Mouse (Mus musculus) thymus, adult 18-20 months (tissue): ENCODE measurements around the gene Gm28230.

ENCODE experiments used
- DNase-seq, 2 experiments: peaks; one replicate each; pipeline ENCODE4 v3.0.0; 2022; ENCODE audit warnings: mixed read lengths in 2 of 2

Gene Gm28230

GRCm38 (mm10) chr2:74704393-74704998 is 22.0 kb upstream of the Gm28230 start, which contains the start of gene Hoxd8:
Gene Hoxd8 (plus strand): TSS chr2:74704615.
- DNase-seq = no peak

GRCm38 (mm10) chr2:74704999-74705466 is 21.5 kb upstream of the Gm28230 start:
- no peak for DNase-seq

DNA sequence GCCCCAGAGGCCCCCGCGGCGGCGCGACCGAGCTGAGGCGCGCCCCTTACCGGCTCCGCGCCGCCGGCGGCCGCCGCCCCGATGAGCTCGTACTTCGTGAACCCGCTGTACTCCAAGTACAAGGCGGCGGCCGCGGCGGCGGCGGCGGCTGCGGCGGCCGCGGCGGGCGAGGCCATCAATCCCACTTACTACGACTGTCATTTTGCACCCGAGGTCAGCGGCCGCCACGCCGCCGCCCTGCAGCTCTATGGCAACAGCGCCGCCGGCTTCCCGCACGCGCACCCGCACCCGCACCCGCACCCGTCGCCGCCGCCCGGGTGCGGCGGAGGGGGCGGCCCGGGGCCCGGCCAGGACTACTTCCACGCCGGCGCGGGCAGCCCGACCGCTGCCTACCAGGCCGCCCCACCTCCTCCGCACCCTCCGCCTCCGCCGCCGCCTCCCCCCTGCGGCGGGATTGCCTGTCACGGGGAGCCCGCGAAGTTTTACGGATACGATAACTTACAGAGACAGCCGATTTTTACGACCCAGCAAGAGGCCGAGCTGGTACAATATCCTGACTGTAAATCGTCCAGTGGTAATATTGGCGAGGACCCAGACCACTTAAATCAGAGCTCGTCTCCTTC is 20.9 kb upstream of the Gm28230 start:
- DNase-seq = no peak

DNA sequence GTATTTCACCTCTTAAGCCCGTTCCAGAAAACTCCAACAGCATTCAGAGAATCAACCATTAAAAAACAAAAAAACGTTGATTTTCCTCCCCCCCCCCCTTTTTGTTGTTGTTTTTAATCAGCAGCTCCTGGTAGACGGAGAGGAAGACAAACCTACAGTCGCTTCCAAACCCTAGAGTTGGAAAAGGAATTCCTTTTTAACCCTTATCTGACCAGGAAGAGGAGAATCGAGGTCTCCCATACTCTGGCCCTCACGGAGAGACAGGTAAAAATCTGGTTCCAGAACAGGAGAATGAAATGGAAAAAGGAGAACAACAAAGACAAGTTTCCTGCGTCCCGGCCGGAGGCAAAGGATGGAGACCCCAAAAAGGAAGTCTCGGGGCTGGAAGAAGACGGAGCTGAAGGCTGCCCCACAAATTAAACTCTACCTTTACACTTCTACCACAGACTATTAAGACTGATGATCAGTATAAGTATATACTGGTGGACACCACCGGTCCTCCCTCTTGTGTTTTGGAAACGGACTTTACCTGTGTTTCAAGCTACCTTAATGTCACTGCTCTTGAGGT is 20.1 kb upstream of the Gm28230 start:
- no peak for DNase-seq

DNA sequence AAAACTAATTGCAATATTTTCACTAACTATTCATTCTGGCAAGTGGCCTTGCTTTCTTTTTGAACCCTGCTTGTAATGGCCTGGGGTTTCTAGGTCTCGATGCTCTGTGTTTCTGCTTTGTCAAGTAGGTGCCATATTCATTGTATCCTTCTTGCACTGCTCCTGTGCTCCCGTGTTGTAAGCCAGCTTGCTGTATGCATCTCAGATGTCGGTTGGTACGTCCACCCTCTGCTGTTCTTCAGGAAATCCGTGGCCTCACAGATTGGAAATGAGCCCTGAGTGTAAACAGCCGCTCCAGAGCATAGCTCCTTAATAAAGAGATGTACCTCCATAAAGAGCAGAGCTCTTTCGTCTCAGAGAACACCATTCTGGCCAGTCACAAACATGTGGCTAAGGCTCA is 18.9 kb upstream of the Gm28230 start:
- no peak for DNase-seq

DNA sequence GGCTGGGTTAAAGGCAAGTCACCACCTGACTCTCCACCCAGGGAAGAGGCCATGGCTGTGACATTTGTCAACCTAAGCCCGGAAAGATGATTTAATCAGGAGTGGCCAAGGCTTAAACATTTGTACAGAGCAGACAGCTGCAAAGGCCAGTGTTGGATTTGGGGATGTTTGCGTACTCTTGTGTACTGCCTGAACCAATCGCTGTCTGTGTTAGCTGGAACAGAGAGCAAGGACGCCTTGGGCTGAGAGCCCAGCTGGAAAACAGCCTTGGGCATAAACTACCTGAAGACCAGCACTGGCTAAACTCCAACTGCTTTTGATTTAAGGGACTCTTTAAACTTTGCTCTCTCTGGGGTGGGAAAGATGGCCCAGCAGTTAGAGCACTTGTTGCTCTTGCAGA is 17.9 kb upstream of the Gm28230 start:
- DNase-seq = no peak

GRCm38 (mm10) chr2:74709465-74710419 is 16.8 kb upstream of the Gm28230 start:
- DNase-seq = no peak

- no peak for DNase-seq
Observed at GRCm38 (mm10) chr2:74710929-74711543, 15.5 kb upstream of the Gm28230 start.

DNA sequence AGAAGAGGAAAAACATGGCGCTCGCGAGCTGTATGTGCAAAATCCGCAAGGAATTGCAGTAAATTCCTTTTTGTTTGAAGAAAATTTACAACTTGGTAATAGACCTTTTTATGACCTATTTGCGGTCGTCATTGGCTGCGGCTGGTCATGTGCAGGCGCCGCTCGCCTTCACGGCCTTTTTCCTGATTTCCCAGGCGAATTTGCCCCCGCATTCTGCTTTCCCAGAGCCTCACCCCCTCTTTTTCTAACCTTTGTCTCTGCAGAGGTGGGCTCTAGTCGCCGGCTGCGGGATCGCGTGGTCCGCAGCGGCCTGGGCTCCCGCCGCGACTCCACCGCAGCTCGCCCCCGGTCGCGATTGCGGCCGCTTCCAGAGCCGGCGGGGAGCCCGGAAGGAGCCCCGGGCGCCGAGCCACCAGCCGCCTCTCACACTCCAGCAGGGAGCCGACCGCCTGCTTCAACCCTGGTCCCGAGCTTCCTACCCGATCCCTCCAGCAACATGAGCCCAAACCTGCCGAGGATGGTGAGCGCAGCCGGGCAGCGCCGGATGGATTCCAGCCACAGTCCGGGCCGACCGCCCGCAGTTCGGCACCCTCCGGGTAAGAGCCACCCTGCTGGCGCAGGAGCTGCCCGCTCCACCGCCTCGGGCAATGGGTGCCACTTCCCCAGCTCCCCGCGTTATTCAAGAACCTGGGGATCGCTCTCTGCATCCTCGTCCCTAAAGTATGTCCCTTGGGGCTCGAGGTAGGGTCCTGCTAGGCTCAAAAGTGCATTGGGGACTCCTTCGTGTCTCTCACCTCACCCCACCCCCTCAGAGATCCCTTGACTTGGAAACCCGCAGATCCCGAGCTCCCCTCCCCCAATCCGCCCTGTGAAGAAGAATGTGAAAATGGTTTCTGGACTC is 14.6 kb upstream of the Gm28230 start, which contains the start of the genes Hoxd3 and Hoxd4:
Gene Hoxd3, plus strand, starts transcription at position 207 of the 901 bp plus-strand sequence.
Gene Hoxd4, plus strand, starts transcription at position 209 of the 901 bp plus-strand sequence.
- no peak for DNase-seq

DNA sequence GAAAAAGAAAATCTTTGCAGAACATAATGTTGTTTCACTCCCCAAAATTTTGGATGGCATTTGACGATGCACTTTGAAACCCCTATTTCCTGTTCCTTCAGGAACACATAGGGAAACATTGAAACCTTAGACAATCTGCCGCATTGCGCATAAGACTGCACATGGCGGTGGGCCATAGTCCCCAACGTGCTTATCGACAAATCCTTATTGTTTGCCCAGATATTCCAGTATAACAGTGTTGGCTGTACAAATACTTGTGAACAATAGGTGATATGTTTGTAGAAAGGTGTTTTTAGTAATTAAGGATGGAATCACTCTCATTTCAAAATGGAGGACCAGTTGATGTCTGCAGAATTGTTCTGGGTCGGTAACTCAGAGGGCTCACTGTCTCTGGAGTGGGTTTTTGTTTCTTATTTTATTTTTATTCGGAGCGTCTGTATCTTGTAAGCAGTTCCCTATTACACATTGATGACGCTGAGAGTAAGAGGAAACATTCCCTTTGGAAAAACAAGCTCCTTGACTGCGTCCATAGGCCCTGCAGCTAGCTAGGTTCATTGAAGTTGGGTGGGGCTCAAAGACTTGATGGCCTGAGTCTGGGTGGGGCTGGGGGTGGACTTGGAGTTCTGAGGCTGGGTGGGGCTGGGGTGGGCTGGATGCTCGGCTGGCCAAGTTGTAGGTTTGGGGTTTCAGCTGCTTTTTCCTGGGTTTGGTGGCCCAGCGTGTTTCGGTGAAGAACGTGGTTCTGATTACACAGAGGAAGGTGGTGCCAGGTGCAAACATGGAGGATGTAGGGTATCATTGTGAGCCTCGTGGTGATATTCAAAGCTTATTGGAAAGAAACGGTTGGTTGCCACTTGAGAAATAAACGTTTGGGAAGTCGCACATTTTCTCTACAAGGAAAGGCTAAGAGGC is 13.0 kb upstream of the Gm28230 start:
- DNase-seq = no peak

DNA sequence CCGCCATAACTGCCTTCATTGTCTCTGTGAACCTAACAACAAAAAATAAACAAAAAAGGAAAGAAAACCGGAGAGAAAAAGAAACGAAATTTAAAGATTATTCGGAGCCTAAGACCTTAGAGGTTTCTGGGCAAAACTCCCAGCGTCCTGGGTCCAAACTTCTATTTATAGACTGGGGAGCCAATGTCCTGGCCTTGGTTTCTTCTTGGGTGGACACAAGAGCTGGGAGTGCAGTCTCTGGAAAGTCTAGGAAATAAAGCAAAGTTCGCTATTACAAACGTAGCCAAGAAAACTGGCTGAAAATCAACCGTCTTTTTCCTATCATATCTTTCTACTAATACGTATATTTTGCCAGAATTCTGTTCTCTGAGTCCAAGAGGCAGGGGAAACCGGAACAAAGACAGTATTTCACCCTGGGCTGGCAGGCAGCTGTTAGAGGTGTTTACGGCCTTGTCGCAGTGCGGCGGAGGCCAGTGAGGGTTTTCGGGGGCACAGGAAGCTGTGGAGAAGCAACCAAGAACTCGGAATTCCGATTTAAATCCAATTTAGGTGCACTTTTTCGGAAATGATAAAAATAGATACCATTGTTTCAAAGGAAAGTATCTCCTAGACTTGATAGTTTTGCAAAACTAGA is 12.3 kb upstream of the Gm28230 start:
- DNase-seq = no peak

DNA sequence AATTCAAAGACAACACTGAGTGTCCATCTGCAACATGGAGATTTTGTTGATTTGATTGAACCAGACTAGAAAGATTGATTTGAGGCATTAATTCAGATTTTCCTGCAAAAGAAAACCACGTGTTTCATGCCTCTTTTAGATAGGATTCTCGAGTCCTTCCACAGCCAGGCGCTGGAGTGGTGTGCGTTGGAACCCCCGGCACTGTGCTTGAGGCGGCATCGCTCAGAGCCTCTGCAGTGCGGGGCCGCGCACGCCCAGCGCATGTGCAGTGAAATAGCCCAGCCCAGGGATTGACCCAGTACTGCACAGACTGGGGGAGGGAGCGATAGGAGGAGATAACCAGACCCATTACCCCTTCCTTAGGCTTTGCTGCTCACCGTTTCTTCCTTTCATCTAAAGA is 11.6 kb upstream of the Gm28230 start:
- DNase-seq = no peak

DNA sequence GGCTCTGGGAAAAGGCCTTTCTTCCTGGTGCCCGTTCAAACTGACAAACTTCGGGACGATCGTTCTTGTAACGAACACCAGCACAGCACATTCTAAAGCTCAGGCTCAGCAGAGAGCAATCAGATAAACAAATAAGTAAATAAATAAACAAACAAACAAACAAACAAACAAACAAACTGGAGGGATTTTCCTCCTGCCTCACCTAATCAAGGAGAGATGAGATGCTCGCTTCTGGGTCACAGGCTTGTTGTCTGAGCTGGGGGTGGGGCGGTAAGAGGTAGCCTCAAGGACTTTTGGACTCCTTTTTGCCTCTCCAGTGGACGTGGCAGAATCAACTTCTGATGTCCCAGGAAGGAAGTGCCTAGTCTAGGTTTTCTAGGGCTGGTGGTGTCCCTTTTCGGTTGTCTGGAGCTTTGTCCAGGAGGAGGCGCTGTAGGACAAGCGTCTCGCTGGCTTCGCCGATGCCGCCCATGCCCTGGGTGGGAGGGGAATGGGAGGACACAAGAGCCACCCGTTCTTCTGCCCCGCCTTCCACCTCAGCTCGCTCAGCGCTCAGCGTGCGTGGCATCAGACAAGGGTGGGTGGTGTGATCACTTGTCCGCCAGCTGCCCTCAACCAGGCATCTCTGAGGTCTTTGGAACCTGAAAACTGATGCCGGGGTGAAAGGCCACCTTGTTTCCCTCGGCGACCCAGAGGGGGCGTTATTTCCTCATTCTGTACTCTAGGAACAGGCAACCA is 10.9 kb upstream of the Gm28230 start:
- DNase-seq = peak; percentile 41 to 47

DNA sequence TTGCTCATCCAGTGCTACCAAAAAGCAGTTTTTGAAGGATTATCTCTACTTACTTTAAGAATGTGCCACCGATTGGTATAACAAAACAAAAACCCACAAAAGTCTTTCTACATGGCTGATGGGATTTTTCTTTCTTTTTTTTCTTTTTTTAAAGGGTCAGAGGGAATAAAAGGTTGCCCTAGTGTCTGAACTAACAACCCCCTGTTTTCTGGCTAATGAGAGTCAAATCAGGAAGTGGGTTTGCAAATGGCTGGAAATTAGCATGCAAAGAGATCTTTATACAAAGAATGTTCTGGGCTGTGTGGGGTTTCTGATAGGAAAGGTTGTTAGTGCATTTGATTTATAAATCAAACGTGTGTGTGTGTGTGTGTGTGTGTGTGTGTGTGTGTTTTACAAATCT is 6.1 kb upstream of the Gm28230 start:
- DNase-seq = no peak

DNA sequence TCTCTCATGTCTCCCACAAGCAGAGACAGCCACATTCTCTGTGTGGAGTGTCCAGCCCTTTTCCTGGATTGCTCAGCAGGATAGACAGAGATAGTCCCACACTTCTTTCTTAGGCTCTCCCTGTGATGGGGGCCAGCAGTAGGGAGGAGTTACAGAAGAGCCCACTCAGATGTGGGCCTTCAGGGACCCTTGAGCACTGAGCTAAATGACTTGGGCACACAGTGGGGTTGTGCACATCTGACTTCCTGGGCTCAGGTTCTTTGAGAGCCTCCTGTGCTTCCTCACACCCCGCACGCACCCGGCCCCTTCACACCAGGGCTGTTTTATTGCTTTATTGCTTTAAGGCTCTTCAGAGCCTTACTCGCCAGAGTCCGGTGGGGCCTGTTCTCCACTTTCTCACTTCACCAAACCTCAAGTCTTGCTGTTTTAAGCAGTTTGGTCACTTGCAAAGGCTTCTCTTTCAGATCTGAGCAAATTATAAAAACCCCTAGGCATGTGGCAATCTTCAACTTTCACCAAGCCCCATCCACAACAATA is 5.5 kb upstream of the Gm28230 start:
- no peak for DNase-seq

- no peak for DNase-seq
Observed at GRCm38 (mm10) chr2:74721882-74722281, 4.6 kb upstream of the Gm28230 start.

GRCm38 (mm10) chr2:74722949-74723348 is 3.6 kb upstream of the Gm28230 start:
- DNase-seq = no peak

GRCm38 (mm10) chr2:74724244-74725015 is 2.1 kb upstream of the Gm28230 start:
- DNase-seq = no peak
